Mouse (Mus musculus): Measurements from ENCODE around the gene Ccdc85c. TPM values are rescaled to one million over a fixed set of nuclear protein-coding genes. Genes with fewer than 3 reads are reported as not detected.
A peak's percentile ranks its signal among the peaks of the same experiment; 100 is the strongest.

The Ccdc85c gene
- polyA plus RNA-seq, 1 experiment, result 3.4 TPM

GRCm38 (mm10) chr12:108221206-108221605, 54.0 kb downstream of the Ccdc85c start:
- Histone ChIP-seq H3K36me3 (ENCODE audit: control insufficient read depth, insufficient read depth, low read length) (no peaks in the 10 kb centered on the region), H3K4me3 (ENCODE audit: extremely low read depth, insufficient read depth, insufficient read length) (no peak overlapping the region), H3K27me3 (ENCODE audit: control insufficient read depth, insufficient read depth, low read length) (no peaks in the 10 kb centered on the region), H3K4me1 (ENCODE audit: control insufficient read depth, insufficient read depth, insufficient read length) (no peaks in the 10 kb centered on the region), H3K27ac (ENCODE audit: insufficient read depth, low read length) (no peak overlapping the region)
- DNase-seq (ENCODE audit: low read depth in 1 of 2, low spot score in 2 of 2), result no peak
- WGBS, result 76% methylated on average over 10 of the region's 10 CpGs
- TF ChIP-seq POLR2A (IDR thresholded peaks at IDR 0.05; ENCODE audit: low read depth, low read length), result no peak
- TF ChIP-seq CTCF (IDR thresholded peaks at IDR 0.05; ENCODE audit: extremely low read depth, insufficient read depth, insufficient read length, insufficient replicate concordance), result no peak

- H3K27me3 ChIP-seq (ENCODE audit: control insufficient read depth, insufficient read depth, low read length), result no peaks in the 10 kb centered on the region
- no peaks in the 10 kb centered on the region for H3K4me1 ChIP-seq (ENCODE audit: control insufficient read depth, insufficient read depth, insufficient read length)
- no peak for DNase-seq (ENCODE audit: low read depth in 1 of 2, low spot score in 2 of 2)
- 93% methylated on average over 12 of the region's 12 CpGs for WGBS
- TF ChIP-seq POLR2A (IDR thresholded peaks at IDR 0.05; ENCODE audit: low read depth, low read length) (no peak), CTCF (IDR thresholded peaks at IDR 0.05; ENCODE audit: extremely low read depth, insufficient read depth, insufficient read length, insufficient replicate concordance) (no peak)
- H3K4me3 ChIP-seq (ENCODE audit: extremely low read depth, insufficient read depth, insufficient read length), result no peak overlapping the region
- H3K36me3 ChIP-seq (ENCODE audit: control insufficient read depth, insufficient read depth, low read length), result no peaks in the 10 kb centered on the region
- H3K27ac ChIP-seq (ENCODE audit: insufficient read depth, low read length), result no peak overlapping the region
Observed at GRCm38 (mm10) chr12:108220621-108221020, 54.6 kb downstream of the Ccdc85c start.

- Histone ChIP-seq H3K27ac (ENCODE audit: insufficient read depth, low read length) (no peak overlapping the region), H3K36me3 (ENCODE audit: control insufficient read depth, insufficient read depth, low read length) (no peaks in the 10 kb centered on the region), H3K27me3 (ENCODE audit: control insufficient read depth, insufficient read depth, low read length) (no peaks in the 10 kb centered on the region), H3K4me1 (ENCODE audit: control insufficient read depth, insufficient read depth, insufficient read length) (no peaks in the 10 kb centered on the region), H3K4me3 (ENCODE audit: extremely low read depth, insufficient read depth, insufficient read length) (no peak overlapping the region)
- TF ChIP-seq CTCF (IDR thresholded peaks at IDR 0.05; ENCODE audit: extremely low read depth, insufficient read depth, insufficient read length, insufficient replicate concordance) (no peak), POLR2A (IDR thresholded peaks at IDR 0.05; ENCODE audit: low read depth, low read length) (no peak)
- DNase-seq (ENCODE audit: low read depth in 1 of 2, low spot score in 2 of 2), result no peak
- WGBS, result 83% methylated on average over 21 of the region's 21 CpGs
Observed at GRCm38 (mm10) chr12:108219825-108220616, 55.2 kb downstream of the Ccdc85c start.

GRCm38 (mm10) chr12:108219163-108219562, 56.1 kb downstream of the Ccdc85c start:
- no peaks in the 10 kb centered on the region for H3K27me3 ChIP-seq (ENCODE audit: control insufficient read depth, insufficient read depth, low read length)
- WGBS, result 79% methylated on average over 15 of the region's 15 CpGs
- H3K36me3 ChIP-seq (ENCODE audit: control insufficient read depth, insufficient read depth, low read length), result no peaks in the 10 kb centered on the region
- TF ChIP-seq CTCF (IDR thresholded peaks at IDR 0.05; ENCODE audit: extremely low read depth, insufficient read depth, insufficient read length, insufficient replicate concordance) (no peak), POLR2A (IDR thresholded peaks at IDR 0.05; ENCODE audit: low read depth, low read length) (no peak)
- no peaks in the 10 kb centered on the region for H3K4me1 ChIP-seq (ENCODE audit: control insufficient read depth, insufficient read depth, insufficient read length)
- no peak for DNase-seq (ENCODE audit: low read depth in 1 of 2, low spot score in 2 of 2)
- H3K4me3 ChIP-seq (ENCODE audit: extremely low read depth, insufficient read depth, insufficient read length), result no peak overlapping the region
- H3K27ac ChIP-seq (ENCODE audit: insufficient read depth, low read length), result no peak overlapping the region

GRCm38 (mm10) chr12:108217572-108217971, 57.7 kb downstream of the Ccdc85c start:
- no peak for TF ChIP-seq POLR2A (IDR thresholded peaks at IDR 0.05; ENCODE audit: low read depth, low read length)
- TF ChIP-seq CTCF (IDR thresholded peaks at IDR 0.05; ENCODE audit: extremely low read depth, insufficient read depth, insufficient read length, insufficient replicate concordance), result peak; percentile 38; the same call in 1 of the 2 replicates
- DNase-seq (ENCODE audit: low read depth in 1 of 2, low spot score in 2 of 2), result peak in 1 of 2 experiments; percentile 24
- Histone ChIP-seq H3K4me3 (ENCODE audit: extremely low read depth, insufficient read depth, insufficient read length) (no peak overlapping the region), H3K27me3 (ENCODE audit: control insufficient read depth, insufficient read depth, low read length) (no peaks in the 10 kb centered on the region), H3K27ac (ENCODE audit: insufficient read depth, low read length) (no peak overlapping the region), H3K4me1 (ENCODE audit: control insufficient read depth, insufficient read depth, insufficient read length) (no peaks in the 10 kb centered on the region), H3K36me3 (ENCODE audit: control insufficient read depth, insufficient read depth, low read length) (no peaks in the 10 kb centered on the region)
- WGBS, result 65% methylated on average over 5 of the region's 5 CpGs

GRCm38 (mm10) chr12:108216611-108217370, 58.4 kb downstream of the Ccdc85c start:
- Histone ChIP-seq H3K4me3 (ENCODE audit: extremely low read depth, insufficient read depth, insufficient read length) (no peak overlapping the region), H3K27ac (ENCODE audit: insufficient read depth, low read length) (no peak overlapping the region), H3K27me3 (ENCODE audit: control insufficient read depth, insufficient read depth, low read length) (no peaks in the 10 kb centered on the region), H3K36me3 (ENCODE audit: control insufficient read depth, insufficient read depth, low read length) (no peaks in the 10 kb centered on the region), H3K4me1 (ENCODE audit: control insufficient read depth, insufficient read depth, insufficient read length) (no peaks in the 10 kb centered on the region)
- WGBS, result 79% methylated on average over 11 of the region's 11 CpGs
- DNase-seq (ENCODE audit: low read depth in 1 of 2, low spot score in 2 of 2), result no peak
- TF ChIP-seq CTCF (IDR thresholded peaks at IDR 0.05; ENCODE audit: extremely low read depth, insufficient read depth, insufficient read length, insufficient replicate concordance), result no peak
- no peak for TF ChIP-seq POLR2A (IDR thresholded peaks at IDR 0.05; ENCODE audit: low read depth, low read length)
